Mouse (Mus musculus): ENCODE results near the gene Usmg5.
A peak's percentile ranks its signal among the peaks of the same experiment; 100 is the strongest.

Gene Usmg5

GRCm38 (mm10) chr19:47057684-47058083, 32.8 kb downstream of the Usmg5 start:
- DNase-seq (ENCODE audit: extremely low spot score, low spot score), result no peak

DNA sequence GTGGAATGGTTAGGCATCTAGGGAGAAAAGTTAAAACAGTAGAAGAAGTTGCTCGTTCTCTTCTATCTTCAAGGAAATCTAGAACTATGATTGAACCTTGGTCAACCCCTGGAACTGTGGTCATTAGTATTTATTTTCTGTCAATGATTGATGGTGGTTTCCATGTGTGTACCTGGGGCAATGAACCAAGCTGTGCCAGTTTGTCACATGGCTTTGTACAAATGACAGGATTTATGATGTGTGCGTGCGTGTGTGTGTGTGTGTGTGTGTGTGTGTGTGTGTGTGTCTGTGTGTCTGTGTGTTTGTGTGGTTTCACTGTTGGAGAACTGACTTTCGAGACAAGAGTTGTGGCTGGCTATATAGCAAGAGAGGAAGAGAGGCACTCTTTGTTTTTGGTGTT, 37.0 kb downstream of the Usmg5 start:
- no peak for DNase-seq (ENCODE audit: extremely low spot score, low spot score)

DNA sequence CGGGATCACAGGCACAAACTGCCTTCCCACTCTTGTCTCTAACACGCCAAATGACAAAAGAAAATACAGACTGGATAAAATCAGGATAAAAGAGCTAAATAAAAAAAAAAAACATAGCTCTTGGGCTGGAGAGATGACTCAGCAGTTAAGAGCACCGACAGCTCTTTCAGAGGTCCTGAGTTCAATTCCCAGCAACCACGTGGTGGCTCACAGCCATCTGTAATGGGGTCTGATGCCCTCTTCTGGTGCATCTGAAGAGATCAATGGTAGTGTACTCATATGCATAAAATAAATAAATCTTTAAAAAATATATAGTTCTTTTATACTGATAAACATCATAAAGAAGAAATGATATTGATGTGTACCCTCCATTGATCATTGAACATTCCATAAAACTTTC, 37.5 kb downstream of the Usmg5 start:
- DNase-seq (ENCODE audit: extremely low spot score, low spot score), result no peak

DNA sequence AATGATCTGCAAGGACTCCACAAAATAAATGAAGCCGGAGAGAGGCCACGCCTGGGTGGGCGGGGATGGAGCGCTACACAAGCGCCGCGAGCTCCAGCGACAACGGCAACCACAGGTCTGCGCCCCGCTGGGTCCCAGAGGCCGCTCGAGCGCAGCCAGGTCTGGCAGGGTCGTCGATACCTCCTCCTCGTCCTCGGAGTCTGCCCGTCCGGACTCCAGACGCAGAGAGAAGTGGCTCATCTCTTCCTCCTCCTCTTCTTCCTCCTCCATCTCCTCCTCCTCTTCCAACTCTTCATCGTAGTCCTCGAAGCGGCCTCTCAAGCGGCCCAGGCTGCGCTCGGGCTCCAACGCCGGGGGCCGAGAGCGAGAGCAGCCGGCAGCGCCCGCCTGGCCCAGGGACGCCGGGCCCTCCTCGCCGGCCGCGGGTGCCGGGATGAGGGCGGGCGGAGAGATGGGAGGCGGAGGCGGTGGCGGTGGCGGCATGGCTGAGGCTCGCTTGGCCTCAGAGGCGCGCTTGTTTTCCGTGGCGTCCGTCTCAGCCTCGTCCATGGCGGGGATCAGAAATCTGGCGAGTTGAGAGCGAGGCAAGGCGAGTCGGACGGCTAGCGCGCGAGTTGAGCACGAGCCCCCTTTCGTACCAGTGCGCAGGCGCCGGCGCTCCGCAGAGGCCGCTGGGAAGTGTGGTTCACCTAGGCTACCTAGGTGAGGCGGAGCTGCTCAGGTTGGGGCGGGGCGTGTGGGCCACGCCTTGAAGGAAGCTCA, 40.0 kb downstream of the Usmg5 start, which contains the start of gene Pcgf6:
Pcgf6 (minus strand) TSS at position 636 of the 762 bp plus-strand sequence.
- DNase-seq (ENCODE audit: extremely low spot score, low spot score), result peak; percentile 85

DNA sequence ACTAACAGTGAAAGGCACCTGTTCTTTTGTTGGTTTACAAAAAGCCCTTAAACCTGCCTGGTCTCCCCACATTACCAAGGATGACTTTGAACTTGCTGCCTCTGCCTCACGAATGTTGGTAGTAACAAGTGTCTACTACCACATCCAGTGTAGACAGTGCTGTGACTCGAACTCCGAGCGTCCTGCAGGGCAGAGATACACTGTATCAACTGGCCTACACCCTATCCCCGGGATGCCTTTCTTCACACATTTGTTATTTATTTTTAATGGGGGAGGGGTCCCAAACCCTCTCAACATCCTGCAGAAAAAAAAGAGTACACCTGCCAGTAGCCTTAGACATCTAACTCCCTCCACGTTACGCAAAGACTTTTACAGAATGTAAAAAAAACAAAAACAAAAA, 40.6 kb downstream of the Usmg5 start:
- DNase-seq (ENCODE audit: extremely low spot score, low spot score), result no peak

DNA sequence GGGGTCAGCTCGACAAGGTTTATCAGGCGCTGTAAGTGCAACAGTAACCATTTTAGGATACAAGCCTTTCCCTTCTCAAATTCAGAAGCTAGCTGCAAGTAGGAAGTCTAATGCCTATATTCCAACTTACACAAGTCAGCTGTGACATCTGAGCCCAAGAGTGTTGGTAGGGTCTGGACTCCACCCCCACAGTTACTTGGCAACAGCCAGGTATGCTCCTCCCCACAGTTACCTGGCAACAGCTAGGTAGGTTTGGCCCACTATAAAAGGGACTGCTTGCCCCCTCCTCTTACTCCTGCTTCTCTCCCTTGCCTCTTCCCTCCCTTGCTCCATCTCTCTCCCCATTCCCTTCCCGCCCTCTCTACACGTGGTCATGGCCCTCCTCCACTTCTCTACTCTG, 41.4 kb downstream of the Usmg5 start:
- DNase-seq (ENCODE audit: extremely low spot score, low spot score), result no peak

GRCm38 (mm10) chr19:47047236-47047833, 43.1 kb downstream of the Usmg5 start:
- no peak for DNase-seq (ENCODE audit: extremely low spot score, low spot score)

- no peak for DNase-seq (ENCODE audit: extremely low spot score, low spot score)
Observed at GRCm38 (mm10) chr19:47046343-47046742, 44.1 kb downstream of the Usmg5 start.

GRCm38 (mm10) chr19:47043608-47044007, 46.8 kb downstream of the Usmg5 start:
- no peak for DNase-seq (ENCODE audit: extremely low spot score, low spot score)

DNA sequence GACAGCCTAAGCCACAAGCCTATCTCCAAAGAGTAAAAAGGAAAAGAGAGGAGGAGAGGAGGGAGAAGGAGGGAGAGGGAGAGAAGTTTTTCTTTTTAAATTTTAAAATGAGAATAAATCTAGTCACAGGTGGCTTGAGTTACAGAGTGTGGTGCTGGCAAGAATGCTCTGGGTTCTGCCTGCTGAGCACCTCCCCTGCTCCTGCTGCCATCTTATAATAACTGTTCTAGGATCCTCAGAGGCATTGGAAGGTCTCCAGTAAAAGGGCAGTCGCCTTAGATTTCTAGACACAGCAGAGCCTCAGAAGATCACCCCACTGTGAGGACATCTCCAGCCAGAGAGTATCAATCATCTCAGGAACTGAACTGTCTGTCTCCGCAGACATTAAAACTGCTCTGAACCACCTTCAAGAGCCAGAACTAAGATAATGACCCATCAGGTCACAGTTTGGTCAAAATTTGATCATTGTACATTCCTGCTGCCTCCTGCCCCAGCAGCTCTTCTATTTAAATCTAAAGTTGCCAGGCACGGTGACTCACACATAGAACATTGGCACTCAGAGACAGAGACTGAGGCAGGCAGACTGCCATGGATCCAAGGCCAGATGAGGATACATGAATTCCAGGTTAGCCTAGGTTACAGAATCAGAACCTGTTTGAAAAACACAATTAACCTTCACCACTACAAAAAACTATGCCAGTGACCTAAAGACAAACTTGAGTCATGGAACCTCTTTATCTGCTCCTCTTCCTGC, 49.5 kb downstream of the Usmg5 start:
- no peak for DNase-seq (ENCODE audit: extremely low spot score, low spot score)

DNA sequence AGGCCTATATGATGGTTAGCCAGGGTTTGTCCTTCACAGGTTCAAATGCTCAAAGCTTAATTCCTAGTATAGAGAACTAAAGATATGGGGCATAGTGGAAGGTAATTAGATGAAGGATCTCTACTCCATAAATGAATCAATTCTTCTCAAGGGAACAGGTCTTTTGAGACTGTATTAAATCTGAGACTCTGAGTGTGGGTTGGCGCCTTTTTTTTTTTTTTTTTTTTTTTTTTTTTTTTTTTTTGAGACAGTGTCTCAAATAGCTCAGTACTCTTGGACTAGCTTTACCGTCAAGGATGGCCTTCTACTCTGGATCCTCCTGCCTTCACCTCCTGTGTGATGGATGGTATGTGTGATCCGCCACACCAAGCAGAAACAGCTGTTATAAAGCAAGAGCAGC, 53.9 kb downstream of the Usmg5 start:
- no peak for DNase-seq (ENCODE audit: extremely low spot score, low spot score)

DNA sequence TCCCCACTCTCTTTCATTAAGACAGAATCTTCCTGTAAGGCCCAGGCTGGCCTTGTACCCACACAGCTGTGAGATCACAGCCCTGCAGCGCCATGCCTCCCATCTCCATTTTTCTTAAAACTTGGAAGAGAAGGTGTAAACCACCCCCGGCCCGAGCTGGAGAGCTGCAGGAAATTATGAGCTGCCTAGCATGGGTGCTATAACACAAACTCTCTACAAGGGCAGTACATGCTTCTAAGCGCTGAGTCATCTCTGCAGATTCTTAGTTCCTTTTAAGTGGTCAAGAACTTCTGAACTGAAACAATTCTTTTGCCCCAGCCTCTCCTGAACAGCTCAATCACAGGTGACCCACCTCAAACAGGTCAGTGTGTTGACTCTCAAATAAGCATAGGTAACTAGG, 55.5 kb downstream of the Usmg5 start:
- no peak for DNase-seq (ENCODE audit: extremely low spot score, low spot score)
